Mouse (Mus musculus) lung, embryonic 16.5 days (tissue): ENCODE results near the gene Igf1. TPM values are rescaled to one million over a fixed set of nuclear protein-coding genes. Genes with fewer than 3 reads are reported as not detected.

Experiments used
- ATAC-seq: fragments of 200-750 bp; cut with Nextera tagmentation; 2 replicates; pipeline ENCODE4 v1.8.0; 2017; ENCODE audit warnings: low read depth, mild to moderate bottlenecking, moderate library complexity
- H3K27ac ChIP-seq: fragments of 300-500 bp; sonication (generic); 2 replicates; pipeline ENCODE4 v1.5.1; 2014; ENCODE audit warnings: mild to moderate bottlenecking, control low read depth, low read length
- H3K27me3 ChIP-seq: fragments of 300-500 bp; sonication (generic); 2 replicates; pipeline ENCODE4 v1.6.1; 2014; ENCODE audit warnings: low read depth, low read length, mixed read lengths; ENCODE audit not compliant: control insufficient read depth, insufficient read depth
- H3K36me3 ChIP-seq: fragments of 300-500 bp; sonication (generic); 2 replicates; pipeline ENCODE4 v1.6.1; 2014; ENCODE audit warnings: low read length; ENCODE audit not compliant: control insufficient read depth, insufficient read depth
- H3K4me1 ChIP-seq: fragments of 300-500 bp; sonication (generic); replicated peaks from 2 replicates; pipeline ENCODE4 v1.6.1; 2014; ENCODE audit warnings: low read length, mixed read lengths; ENCODE audit not compliant: control insufficient read depth, insufficient read depth
- H3K4me2 ChIP-seq: fragments of 300-500 bp; sonication (generic); 2 replicates; pipeline ENCODE4 v1.6.1; 2014; ENCODE audit warnings: low read depth, low read length, control low read depth
- H3K4me3 ChIP-seq: fragments of 300-500 bp; sonication (generic); 2 replicates; pipeline ENCODE4 v1.5.1; 2014; ENCODE audit warnings: mild to moderate bottlenecking, low read length, control low read depth
- H3K9ac ChIP-seq: fragments of 300-500 bp; sonication (generic); 2 replicates; pipeline ENCODE4 v1.6.1; 2014; ENCODE audit warnings: low read length, control low read depth
- H3K9me3 ChIP-seq: fragments of 300-500 bp; sonication (generic); 2 replicates; pipeline ENCODE4 v1.6.1; 2016; ENCODE audit warnings: low read length; ENCODE audit not compliant: control insufficient read depth
- WGBS: fragments of 180-500 bp; shearing (Covaris S2); extraction: QIAGEN DNeasy Blood & Tissue Kit; methylation state at CpG from one replicate; pipeline ENCODE4 v1.1.7; 2014; 5-methylcytosine and 5-hydroxymethylcytosine counted together
- polyA plus RNA-seq: library from polyadenylated mRNA; unstranded; fragments of >200 nt; fragmentation: Nextera tagmentation; extraction: Ambion mirVana; gene quantifications from 2 replicates; pipeline ENCODE4 v1.2.1, GENCODE M21; 2015

The Igf1 gene
- polyA plus RNA-seq, 1 experiment from 2014 or later = 70.1 TPM

GRCm38 (mm10) chr10:87927131-87927609, 69.1 kb downstream of the Igf1 start:
- peaks cover 6% of the 10 kb centered on the region for H3K27me3 ChIP-seq
- H3K27ac ChIP-seq = 0 out of 2 replicates have a peak overlapping the region, but pooled peaks have one; percentile 6
- H3K9ac ChIP-seq = no peak overlapping the region
- no peak overlapping the region for H3K4me3 ChIP-seq
- WGBS = 19% methylated on average over 6 of the region's 6 CpGs
- peaks cover 10% of the 10 kb centered on the region for H3K4me1 ChIP-seq
- no peaks in the 10 kb centered on the region for H3K9me3 ChIP-seq
- no peaks in the 10 kb centered on the region for H3K36me3 ChIP-seq
- ATAC-seq = peak; percentile 91
- H3K4me2 ChIP-seq = no peak overlapping the region

- Histone ChIP-seq H3K4me2 (no peak overlapping the region), H3K36me3 (no peaks in the 10 kb centered on the region), H3K9ac (no peak overlapping the region), H3K4me3 (no peak overlapping the region), H3K27ac (no peak overlapping the region), H3K27me3 (no peaks in the 10 kb centered on the region), H3K9me3 (no peaks in the 10 kb centered on the region), H3K4me1 (no peaks in the 10 kb centered on the region)
- no peak for ATAC-seq
- WGBS = 83% methylated on average over 4 of the region's 4 CpGs
These were observed 90.1 kb downstream of the Igf1 start for GRCm38 (mm10) chr10:87948192-87948591.

- no peaks in the 10 kb centered on the region for H3K9me3 ChIP-seq
- no peak for ATAC-seq
- H3K4me3 ChIP-seq = no peak overlapping the region
- no peaks in the 10 kb centered on the region for H3K36me3 ChIP-seq
- H3K4me2 ChIP-seq = no peak overlapping the region
- no peaks in the 10 kb centered on the region for H3K4me1 ChIP-seq
- no peak overlapping the region for H3K27ac ChIP-seq
- no peaks in the 10 kb centered on the region for H3K27me3 ChIP-seq
- H3K9ac ChIP-seq = no peak overlapping the region
- WGBS = 60% methylated on average over 6 of the region's 6 CpGs
These were observed 113.5 kb downstream of the Igf1 start for GRCm38 (mm10) chr10:87971536-87971935.

DNA sequence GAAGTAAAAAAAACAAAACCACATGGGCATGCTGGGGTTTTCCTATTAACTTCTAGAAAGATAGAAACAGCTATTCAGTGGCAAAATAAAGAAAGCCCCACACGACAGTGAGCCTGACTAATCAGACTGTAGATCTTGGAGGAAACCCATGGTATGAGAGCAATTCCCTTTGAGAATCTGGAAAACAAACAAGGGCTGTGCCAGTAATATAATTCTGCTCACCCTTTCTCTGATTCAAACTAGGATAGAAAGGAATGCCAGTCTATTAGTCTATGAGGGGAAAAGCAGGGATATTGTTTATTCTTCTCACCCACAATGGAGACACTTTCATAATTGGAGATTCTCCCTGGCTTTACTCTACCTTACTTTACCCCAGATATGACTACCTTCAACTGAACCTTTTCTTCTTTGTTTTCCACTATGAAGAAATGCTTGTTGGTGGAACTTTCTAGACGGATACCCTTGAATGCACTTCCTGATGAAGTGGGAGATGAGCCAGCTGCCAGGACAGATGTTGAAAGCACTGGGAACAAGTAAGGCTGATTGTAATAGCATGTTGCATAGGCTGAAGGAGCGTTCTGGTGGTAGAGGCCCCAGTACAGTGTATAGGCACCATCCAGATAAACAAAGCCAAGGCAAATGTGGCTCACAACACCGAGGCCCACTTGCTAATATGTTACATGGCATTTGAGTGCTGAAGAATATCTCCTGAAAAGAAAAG, 116.0 kb downstream of the Igf1 start:
- no peak for ATAC-seq
- Histone ChIP-seq H3K36me3 (no peaks in the 10 kb centered on the region), H3K27me3 (no peaks in the 10 kb centered on the region), H3K9ac (no peak overlapping the region), H3K9me3 (no peaks in the 10 kb centered on the region), H3K4me2 (no peak overlapping the region), H3K4me1 (no peaks in the 10 kb centered on the region), H3K4me3 (no peak overlapping the region), H3K27ac (no peak overlapping the region)
- WGBS = 47% methylated on average over 4 of the region's 4 CpGs

DNA sequence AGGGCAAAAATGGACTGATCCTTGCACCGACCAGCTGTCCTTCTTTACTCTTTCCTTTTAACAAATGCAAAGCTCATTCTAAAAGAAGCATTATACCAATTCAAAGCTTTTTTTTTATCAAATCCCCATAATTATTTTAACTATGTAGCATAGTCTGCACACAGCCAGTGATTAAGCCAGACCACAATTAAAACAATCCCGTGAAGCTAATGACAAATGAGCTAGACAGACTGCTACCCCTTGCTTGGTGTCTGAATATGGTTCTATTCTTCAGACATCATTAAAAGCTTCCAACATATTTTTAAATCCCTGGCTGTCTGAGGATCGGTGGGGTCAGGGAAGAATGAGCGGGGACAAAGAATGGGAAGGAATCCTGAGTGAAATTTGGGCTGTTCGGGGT, 127.3 kb downstream of the Igf1 start:
- H3K36me3 ChIP-seq = no peaks in the 10 kb centered on the region
- no peaks in the 10 kb centered on the region for H3K27me3 ChIP-seq
- H3K9me3 ChIP-seq = no peaks in the 10 kb centered on the region
- H3K27ac ChIP-seq = no peak overlapping the region
- WGBS = 82% methylated on average over 5 of the region's 5 CpGs
- no peaks in the 10 kb centered on the region for H3K4me1 ChIP-seq
- no peak for ATAC-seq
- H3K4me2 ChIP-seq = no peak overlapping the region
- no peak overlapping the region for H3K9ac ChIP-seq
- no peak overlapping the region for H3K4me3 ChIP-seq

DNA sequence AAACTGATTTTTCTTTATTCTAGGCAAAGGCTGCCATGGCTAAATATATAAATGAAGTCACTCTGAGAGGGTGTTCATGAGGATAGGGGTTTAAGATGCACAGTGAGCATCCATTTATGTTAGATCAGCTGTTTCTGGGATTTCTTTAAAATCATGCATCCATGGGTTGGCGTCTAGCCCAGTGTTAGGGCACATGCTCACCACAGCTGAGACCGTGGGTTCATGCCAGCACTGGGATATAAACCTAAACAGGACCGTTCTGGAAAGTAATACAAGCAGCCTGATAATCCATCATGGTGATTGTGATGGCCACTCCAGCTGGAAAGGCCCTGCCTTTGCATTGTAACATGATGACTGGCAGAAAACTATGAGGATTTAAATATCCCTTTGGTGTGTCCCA, 128.1 kb downstream of the Igf1 start:
- ATAC-seq = no peak

More for the DNA sequence above, 128.1 kb downstream of the Igf1 start:
- Histone ChIP-seq H3K36me3 (no peaks in the 10 kb centered on the region), H3K27ac (no peak overlapping the region), H3K4me3 (no peak overlapping the region), H3K4me1 (no peaks in the 10 kb centered on the region), H3K4me2 (no peak overlapping the region), H3K9ac (no peak overlapping the region), H3K27me3 (no peaks in the 10 kb centered on the region), H3K9me3 (no peaks in the 10 kb centered on the region)
- 59% methylated on average over 3 of the region's 3 CpGs for WGBS

Other genes starting within 250 kb of the Igf1 start
- 0.21 and 0.65 TPM in 2 replicates for gene Pmch, start 232.8 kb downstream of the Igf1 start, polyA plus RNA-seq